15 mouse cellular contexts compared by ENCODE assay signal in the genomic region with DNA sequence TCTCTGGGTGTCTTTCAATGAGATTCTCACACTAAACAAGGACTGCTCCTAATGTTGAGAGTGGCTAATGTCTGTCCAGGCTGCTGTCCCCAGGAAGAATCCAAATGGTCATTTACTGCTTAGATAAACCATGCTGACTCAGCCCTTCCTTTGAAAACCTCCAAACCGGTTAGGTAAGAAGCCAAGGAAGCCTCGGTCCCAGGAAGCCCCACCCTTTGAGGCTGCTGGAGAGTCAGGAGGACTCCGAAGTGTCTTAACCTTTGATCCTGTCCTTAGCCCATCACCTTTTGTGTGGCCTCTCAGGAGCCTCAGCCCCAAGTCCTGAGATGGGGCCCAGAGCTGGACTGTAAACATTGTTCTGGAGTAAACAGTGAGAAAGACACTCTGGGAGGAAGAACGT. TPM values are rescaled to one million over a fixed set of nuclear protein-coding genes. Genes with fewer than 3 reads are reported as not detected.
DNase-seq lines count a peak whose midpoint lies in the region; ATAC-seq and TF ChIP-seq lines count a peak whose summit lies in the region.
"Had no signal": no experiment of that assay in that cellular context is flagged by ENCODE, and none has a peak within 500 bp of the region (broad histone marks: within the 10 kb centered on the region; RNA-seq: fewer than 3 reads in every experiment).

No protein-coding gene starts in this region.

- no peak for TF ChIP-seq EP300 in stomach, postnatal 0 days (optimal IDR thresholded peaks at IDR 0.05)

- DNase-seq in hindbrain, embryonic 14.5 days (ENCODE audit: low spot score), result no peak
- peak; percentile 45 for DNase-seq in stomach, postnatal 0 days (ENCODE audit: low spot score)
- DNase-seq in layer of hippocampus, adult 2 months (ENCODE audit: low spot score in 2 of 2), result no peak
- DNase-seq: adrenal gland, adult 2 months; cerebellum, adult 9-11 months; embryo, embryonic 11 days; kidney, adult 2 months; right cerebral cortex, postnatal 25 days had no signal

- H3K9me3 ChIP-seq in hindbrain, embryonic 13.5 days, result no peaks in the 10 kb centered on the region
- no peaks in the 10 kb centered on the region for H3K9me3 ChIP-seq in hindbrain, embryonic 14.5 days (ENCODE audit: control insufficient read depth, low read length)
- no peaks in the 10 kb centered on the region for H3K9me3 ChIP-seq in midbrain, embryonic 12.5 days
- H3K9me3 ChIP-seq in midbrain, embryonic 16.5 days (replicated peaks; ENCODE audit: control insufficient read depth, low read length, poor library complexity, severe bottlenecking), result no peaks in the 10 kb centered on the region
- no peaks in the 10 kb centered on the region for H3K9me3 ChIP-seq in intestine, embryonic 15.5 days
- no peaks in the 10 kb centered on the region for H3K9me3 ChIP-seq in stomach, postnatal 0 days (ENCODE audit: control insufficient read depth, low read length)
- H3K9me3 ChIP-seq: hindbrain, embryonic 10.5 days had no signal

- 0 out of 2 replicates have a peak overlapping the region, but pooled peaks have one; percentile 87 for H3K9ac ChIP-seq in hindbrain, embryonic 13.5 days
- no peak overlapping the region for H3K9ac ChIP-seq in hindbrain, embryonic 14.5 days
- H3K9ac ChIP-seq in midbrain, embryonic 12.5 days (replicated peaks), result no peak overlapping the region
- no peak overlapping the region for H3K9ac ChIP-seq in midbrain, embryonic 16.5 days (ENCODE audit: low read depth, low read length)
- no peak overlapping the region for H3K9ac ChIP-seq in intestine, embryonic 15.5 days
- no peak overlapping the region for H3K9ac ChIP-seq in stomach, postnatal 0 days (ENCODE audit: low read length)

- H3K4me1 ChIP-seq in hindbrain, embryonic 13.5 days (replicated peaks), result peaks cover 22% of the 10 kb centered on the region
- H3K4me1 ChIP-seq in hindbrain, embryonic 14.5 days (replicated peaks; ENCODE audit: control insufficient read depth, insufficient read depth, low read length), result peaks cover 16% of the 10 kb centered on the region
- peaks cover 16% of the 10 kb centered on the region for H3K4me1 ChIP-seq in midbrain, embryonic 12.5 days
- peaks cover 16% of the 10 kb centered on the region for H3K4me1 ChIP-seq in midbrain, embryonic 16.5 days (ENCODE audit: control insufficient read depth, insufficient read depth, low read length)
- H3K4me1 ChIP-seq in intestine, embryonic 15.5 days (replicated peaks), result peaks cover 11% of the 10 kb centered on the region
- no peaks in the 10 kb centered on the region; the same call in 1 of the 2 replicates for H3K4me1 ChIP-seq in stomach, postnatal 0 days (replicated peaks; ENCODE audit: control insufficient read depth, insufficient read depth)

- H3K36me3 ChIP-seq in hindbrain, embryonic 13.5 days, result peaks cover 13% of the 10 kb centered on the region
- 0 out of 2 replicates have a peak, but pooled peaks cover 9% of the 10 kb centered on the region for H3K36me3 ChIP-seq in hindbrain, embryonic 14.5 days (replicated peaks; ENCODE audit: control insufficient read depth, insufficient read depth)
- 0 out of 2 replicates have a peak, but pooled peaks cover 8% of the 10 kb centered on the region for H3K36me3 ChIP-seq in midbrain, embryonic 12.5 days
- no peaks in the 10 kb centered on the region for H3K36me3 ChIP-seq in midbrain, embryonic 16.5 days (ENCODE audit: control insufficient read depth, insufficient read depth, low read length)
- H3K36me3 ChIP-seq in intestine, embryonic 15.5 days, result no peaks in the 10 kb centered on the region
- H3K36me3 ChIP-seq in stomach, postnatal 0 days (ENCODE audit: control insufficient read depth, insufficient read depth, low read length), result 0 out of 2 replicates have a peak, but pooled peaks cover 3% of the 10 kb centered on the region

- no peak overlapping the region for H3K4me3 ChIP-seq in hindbrain, embryonic 13.5 days
- no peak overlapping the region for H3K4me3 ChIP-seq in hindbrain, embryonic 14.5 days (replicated peaks; ENCODE audit: low read length)
- no peak overlapping the region for H3K4me3 ChIP-seq in midbrain, embryonic 12.5 days
- no peak overlapping the region for H3K4me3 ChIP-seq in midbrain, embryonic 16.5 days (ENCODE audit: low read depth, low read length)
- peak overlapping the region; percentile 76; the same call in 1 of the 2 replicates for H3K4me3 ChIP-seq in intestine, embryonic 15.5 days (replicated peaks)
- H3K4me3 ChIP-seq in stomach, postnatal 0 days (ENCODE audit: low read depth, low read length), result no peak overlapping the region
- no peak overlapping the region for H3K4me3 ChIP-seq in layer of hippocampus, adult 2 months

- no peak for ATAC-seq in hindbrain, embryonic 13.5 days (ENCODE audit: low FRiP score)
- ATAC-seq in hindbrain, embryonic 14.5 days (ENCODE audit: low FRiP score), result no peak
- no peak for ATAC-seq in midbrain, embryonic 12.5 days (ENCODE audit: low FRiP score, low read depth)
- no peak for ATAC-seq in midbrain, embryonic 16.5 days
- peak; percentile 64 for ATAC-seq in intestine, embryonic 15.5 days
- ATAC-seq in stomach, postnatal 0 days (ENCODE audit: low FRiP score, low TSS enrichment), result 0 out of 2 replicates have a peak, but pooled peaks have one; percentile 15
- ATAC-seq in cerebellum, adult (ENCODE audit: insufficient number of reproducible peaks, low FRiP score, low TSS enrichment), result no peak
- ATAC-seq: forebrain, embryonic 14.5 days had no signal

- TF ChIP-seq CTCF in stomach, postnatal 0 days (IDR thresholded peaks at IDR 0.05; ENCODE audit: low read depth), result no peak
- no peak for TF ChIP-seq CTCF in layer of hippocampus, adult 2 months (conservative IDR thresholded peaks at IDR 0.05)

- no peaks in the 10 kb centered on the region for H3K27me3 ChIP-seq in hindbrain, embryonic 13.5 days
- H3K27me3 ChIP-seq in hindbrain, embryonic 14.5 days (ENCODE audit: control insufficient read depth, insufficient read depth, low read length), result no peaks in the 10 kb centered on the region
- no peaks in the 10 kb centered on the region for H3K27me3 ChIP-seq in midbrain, embryonic 12.5 days
- no peaks in the 10 kb centered on the region for H3K27me3 ChIP-seq in midbrain, embryonic 16.5 days (ENCODE audit: control insufficient read depth, insufficient read depth, low read depth, low read length)
- no peaks in the 10 kb centered on the region for H3K27me3 ChIP-seq in intestine, embryonic 15.5 days (replicated peaks)
- H3K27me3 ChIP-seq in stomach, postnatal 0 days (ENCODE audit: control insufficient read depth, insufficient read depth, low read length), result no peaks in the 10 kb centered on the region

- WGBS in hindbrain, embryonic 13.5 days, result 79% methylated on average over 4 of the region's 4 CpGs
- WGBS in hindbrain, embryonic 14.5 days, result 75% methylated on average over 4 of the region's 4 CpGs
- WGBS in midbrain, embryonic 12.5 days, result 83% methylated on average over 4 of the region's 4 CpGs
- WGBS in midbrain, embryonic 16.5 days, result 81% methylated on average over 4 of the region's 4 CpGs
- WGBS in intestine, embryonic 15.5 days, result 36% methylated on average over 4 of the region's 4 CpGs
- WGBS in stomach, postnatal 0 days, result 31% methylated on average over 4 of the region's 4 CpGs

- H3K27ac ChIP-seq in hindbrain, embryonic 13.5 days, result no peak overlapping the region
- no peak overlapping the region for H3K27ac ChIP-seq in hindbrain, embryonic 14.5 days
- H3K27ac ChIP-seq in midbrain, embryonic 12.5 days (replicated peaks), result no peak overlapping the region
- H3K27ac ChIP-seq in midbrain, embryonic 16.5 days (ENCODE audit: low read length), result no peak overlapping the region
- 0 out of 2 replicates have a peak overlapping the region, but pooled peaks have one; percentile 33 for H3K27ac ChIP-seq in intestine, embryonic 15.5 days
- 0 out of 2 replicates have a peak overlapping the region, but pooled peaks have one; percentile 30 for H3K27ac ChIP-seq in stomach, postnatal 0 days (replicated peaks)
- H3K27ac ChIP-seq in layer of hippocampus, adult 2 months, result no peak overlapping the region
- H3K27ac ChIP-seq: hindbrain, embryonic 10.5 days had no signal

- H3K4me2 ChIP-seq in hindbrain, embryonic 13.5 days, result no peak overlapping the region; the same call in 1 of the 2 replicates
- H3K4me2 ChIP-seq in hindbrain, embryonic 14.5 days (replicated peaks), result no peak overlapping the region
- H3K4me2 ChIP-seq in midbrain, embryonic 12.5 days (replicated peaks), result peak overlapping the region; percentile 96; the same call in 1 of the 2 replicates
- H3K4me2 ChIP-seq in midbrain, embryonic 16.5 days (ENCODE audit: low read length), result no peak overlapping the region
- H3K4me2 ChIP-seq in intestine, embryonic 15.5 days (replicated peaks), result peak overlapping the region; percentile 69
- H3K4me2 ChIP-seq in stomach, postnatal 0 days (replicated peaks; ENCODE audit: low read depth), result peak overlapping the region; percentile 95

RNA-seq across cellular contexts. Expression of gene Slc35f6, which starts 1.8 kb away (rescaled TPM):
- polyA plus RNA-seq in hindbrain, embryonic 13.5 days (2015; fragmentation: Nextera tagmentation; extraction: Ambion mirVana), result 29.9 and 30.7 TPM in 2 replicates
- 33.3 and 41.0 TPM in 2 replicates for polyA plus RNA-seq in hindbrain, embryonic 14.5 days (2014; fragmentation: Nextera tagmentation; extraction: Ambion mirVana)
- polyA plus RNA-seq in midbrain, embryonic 12.5 days (2016; fragmentation: Nextera tagmentation; extraction: Ambion mirVana), result 25.4 and 29.1 TPM in 2 replicates
- 32.3 and 33.0 TPM in 2 replicates for polyA plus RNA-seq in midbrain, embryonic 16.5 days (2015; fragmentation: Nextera tagmentation; extraction: Ambion mirVana)
- polyA plus RNA-seq in intestine, embryonic 15.5 days (2015; fragmentation: Nextera tagmentation; extraction: Ambion mirVana), result 36.8 and 40.4 TPM in 2 replicates
- polyA plus RNA-seq in stomach, postnatal 0 days (2015; fragmentation: Nextera tagmentation; extraction: Ambion mirVana), result 30.6 and 35.6 TPM in 2 replicates
- 10 to 100 TPM; 39.2 to 39.9 TPM for total RNA-seq in layer of hippocampus, adult 2 months (2021)

RNA-seq across cellular contexts. Expression of gene Cenpa, which starts 17.0 kb away (rescaled TPM):
- 61.6 and 69.1 TPM in 2 replicates for polyA plus RNA-seq in hindbrain, embryonic 13.5 days (2015; fragmentation: Nextera tagmentation; extraction: Ambion mirVana)
- polyA plus RNA-seq in hindbrain, embryonic 14.5 days (2014; fragmentation: Nextera tagmentation; extraction: Ambion mirVana), result 41.0 and 45.0 TPM in 2 replicates
- 268 and 290 TPM in 2 replicates for polyA plus RNA-seq in midbrain, embryonic 12.5 days (2016; fragmentation: Nextera tagmentation; extraction: Ambion mirVana)
- 22.6 and 30.5 TPM in 2 replicates for polyA plus RNA-seq in midbrain, embryonic 16.5 days (2015; fragmentation: Nextera tagmentation; extraction: Ambion mirVana)
- polyA plus RNA-seq in intestine, embryonic 15.5 days (2015; fragmentation: Nextera tagmentation; extraction: Ambion mirVana), result 216 and 224 TPM in 2 replicates
- 58.1 and 79.9 TPM in 2 replicates for polyA plus RNA-seq in stomach, postnatal 0 days (2015; fragmentation: Nextera tagmentation; extraction: Ambion mirVana)
- 1 to 10 TPM; 3.7 to 7.1 TPM for total RNA-seq in layer of hippocampus, adult 2 months (2021)

Comparison
In these comparisons a context has a peak if more than half of its experiments do, and no peak if none do; other contexts are left out.
1. H3K4me2 ChIP-seq: peak in midbrain, embryonic 12.5 days (single experiment), intestine, embryonic 15.5 days (single experiment) and stomach, postnatal 0 days (single experiment); none in hindbrain, embryonic 13.5 days (single experiment), hindbrain, embryonic 14.5 days (single experiment) and midbrain, embryonic 16.5 days (single experiment).
2. ATAC-seq: peak in intestine, embryonic 15.5 days (single experiment) and stomach, postnatal 0 days (single experiment); none in hindbrain, embryonic 13.5 days (single experiment), hindbrain, embryonic 14.5 days (single experiment), midbrain, embryonic 12.5 days (single experiment), midbrain, embryonic 16.5 days (single experiment) and cerebellum, adult (single experiment).
3. H3K27ac ChIP-seq: peak in intestine, embryonic 15.5 days (single experiment) and stomach, postnatal 0 days (single experiment); none in hindbrain, embryonic 13.5 days (single experiment), hindbrain, embryonic 14.5 days (single experiment), midbrain, embryonic 12.5 days (single experiment), midbrain, embryonic 16.5 days (single experiment) and layer of hippocampus, adult 2 months (single experiment).